30 mouse cellular contexts compared by ENCODE assay signal in the genomic region with DNA sequence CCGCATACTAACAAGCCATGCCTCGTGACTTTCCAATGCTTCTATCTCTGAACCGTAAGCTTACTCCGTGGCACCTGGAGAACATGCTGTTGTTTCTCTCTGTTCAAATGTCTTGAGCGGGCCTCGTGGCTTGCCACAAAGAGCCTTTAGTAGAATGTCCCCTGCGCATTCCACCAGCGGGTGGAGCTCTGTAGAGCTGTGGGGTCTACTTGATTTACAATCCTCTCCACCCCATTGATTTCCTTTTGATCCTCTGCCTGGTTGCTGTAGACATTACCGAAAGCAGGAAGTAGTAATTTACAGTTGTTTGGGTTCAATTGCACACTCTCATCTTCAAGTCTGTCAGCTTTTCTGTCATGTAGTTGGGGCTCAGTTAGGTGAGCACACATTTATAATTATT.
DNase-seq lines count a peak whose midpoint lies in the region; ATAC-seq and TF ChIP-seq lines count a peak whose summit lies in the region.
"Had no signal": no experiment of that assay in that cellular context is flagged by ENCODE, and none has a peak within 500 bp of the region (broad histone marks: within the 10 kb centered on the region; RNA-seq: fewer than 3 reads in every experiment).

No protein-coding gene starts in this region.

- H3K4me1 ChIP-seq in lung, embryonic 14.5 days (ENCODE audit: insufficient read depth): no peaks in the 10 kb centered on the region
- no peaks in the 10 kb centered on the region for H3K4me1 ChIP-seq in lung, postnatal 0 days (ENCODE audit: insufficient read depth, low read depth, low read length)
- no peaks in the 10 kb centered on the region for H3K4me1 ChIP-seq in ES-E14 (ENCODE audit: control insufficient read depth in 2 of 2, insufficient read depth in 2 of 2, low read length in 2 of 2, poor library complexity in 1 of 2)
- H3K4me1 ChIP-seq in forebrain, embryonic 13.5 days: peaks cover 12% of the 10 kb centered on the region
- H3K4me1 ChIP-seq: embryonic facial prominence, embryonic 13.5 days; forebrain, embryonic 10.5 days; limb, embryonic 13.5 days; megakaryocyte, embryonic 14.5 days; midbrain, embryonic 13.5 days; neural tube, embryonic 13.5 days; stomach, embryonic 15.5 days had no signal

- H3K27ac ChIP-seq in lung, embryonic 14.5 days (ENCODE audit: low read depth): no peak overlapping the region
- no peak overlapping the region for H3K27ac ChIP-seq in lung, postnatal 0 days (ENCODE audit: low read length)
- H3K27ac ChIP-seq in ES-E14 (ENCODE audit: insufficient read depth, low read depth, low read length, poor library complexity, severe bottlenecking): no peak overlapping the region
- H3K27ac ChIP-seq in forebrain, embryonic 13.5 days: no peak overlapping the region
- H3K27ac ChIP-seq: embryonic facial prominence, embryonic 13.5 days; forebrain, embryonic 10.5 days; gastrocnemius, adult 2 months; layer of hippocampus, adult 2 months; left cerebral cortex, adult 2 months; limb, embryonic 13.5 days; midbrain, embryonic 13.5 days; neural tube, embryonic 13.5 days; stomach, embryonic 15.5 days had no signal

- H3K4me2 ChIP-seq in lung, embryonic 14.5 days: no peak overlapping the region
- H3K4me2 ChIP-seq in lung, postnatal 0 days (replicated peaks; ENCODE audit: low read depth, low read length): no peak overlapping the region
- no peak overlapping the region for H3K4me2 ChIP-seq in forebrain, embryonic 13.5 days
- H3K4me2 ChIP-seq: embryonic facial prominence, embryonic 13.5 days; limb, embryonic 13.5 days; liver, embryonic 11.5 days; midbrain, embryonic 13.5 days; neural tube, embryonic 13.5 days; stomach, embryonic 15.5 days had no signal

- in situ Hi-C loops in ES-E14 (cut with MboI; ENCODE audit: low sequenced_read_pairs in 2 of 2, unreplicated experiment in 2 of 2): no loop called here

- TF ChIP-seq EP300 in lung, postnatal 0 days (IDR thresholded peaks at IDR 0.05): no peak

- 59% methylated on average over 9 of the region's 9 CpGs for WGBS in lung, embryonic 14.5 days
- 48% methylated on average over 9 of the region's 9 CpGs for WGBS in lung, postnatal 0 days
- 71% methylated on average over 9 of the region's 9 CpGs for WGBS in forebrain, embryonic 13.5 days

- H3K9me3 ChIP-seq in lung, embryonic 14.5 days (ENCODE audit: low read depth, low read length): no peaks in the 10 kb centered on the region
- no peaks in the 10 kb centered on the region for H3K9me3 ChIP-seq in lung, postnatal 0 days (ENCODE audit: low read length)
- no peaks in the 10 kb centered on the region for H3K9me3 ChIP-seq in ES-E14 (ENCODE audit: control insufficient read depth, insufficient read depth, low read depth, low read length)
- H3K9me3 ChIP-seq in forebrain, embryonic 13.5 days (replicated peaks): peaks cover 9% of the 10 kb centered on the region
- H3K9me3 ChIP-seq: embryonic facial prominence, embryonic 13.5 days; limb, embryonic 13.5 days; megakaryocyte, embryonic 14.5 days; stomach, embryonic 15.5 days had no signal

- H3K36me3 ChIP-seq in lung, embryonic 14.5 days (ENCODE audit: insufficient read depth): no peaks in the 10 kb centered on the region
- no peaks in the 10 kb centered on the region for H3K36me3 ChIP-seq in lung, postnatal 0 days (ENCODE audit: insufficient read depth, low read length)
- H3K36me3 ChIP-seq in ES-E14 (ENCODE audit: control insufficient read depth, insufficient read depth, low read length, poor library complexity, severe bottlenecking): no peaks in the 10 kb centered on the region
- no peaks in the 10 kb centered on the region for H3K36me3 ChIP-seq in forebrain, embryonic 13.5 days (ENCODE audit: poor library complexity, severe bottlenecking)
- H3K36me3 ChIP-seq: embryonic facial prominence, embryonic 13.5 days; forebrain, embryonic 10.5 days; limb, embryonic 13.5 days; midbrain, embryonic 13.5 days; neural tube, embryonic 13.5 days; stomach, embryonic 15.5 days had no signal

- peak; percentile 14 for DNase-seq in embryo, embryonic 10.5 days (ENCODE audit: low spot score)
- no peak for DNase-seq in embryo, embryonic 9.5 days (ENCODE audit: extremely low spot score)
- DNase-seq in lung, embryonic 14.5 days: peak; percentile 9
- DNase-seq in lung, postnatal 0 days (ENCODE audit: low spot score): no peak
- peak; percentile 42 for DNase-seq in ES-E14 (ENCODE audit: low read depth, low spot score)
- DNase-seq in left cerebral cortex, postnatal 4 days: no peak
- DNase-seq: adrenal gland, postnatal 14 days; cerebellum, adult 11 months; cerebellum, adult 9-11 months; gastrocnemius, adult 2 months; heart, postnatal 14 days; kidney, adult 2 months; kidney, postnatal 36 days; retina, postnatal 1 day; right cerebral cortex, postnatal 14 days; thymus, postnatal 25 days had no signal

- TF ChIP-seq CTCF in lung, embryonic 14.5 days (IDR thresholded peaks at IDR 0.05; ENCODE audit: low read depth): no peak
- TF ChIP-seq CTCF in lung, postnatal 0 days (IDR thresholded peaks at IDR 0.05): no peak

- intact Hi-C loops in left cerebral cortex, postnatal 4 days (cut with DNase I): no loop called here

- no peak overlapping the region for H3K9ac ChIP-seq in lung, embryonic 14.5 days
- no peak overlapping the region for H3K9ac ChIP-seq in lung, postnatal 0 days (replicated peaks; ENCODE audit: low read depth)
- no peak overlapping the region for H3K9ac ChIP-seq in ES-E14 (ENCODE audit: insufficient read depth, low read depth, low read length, poor library complexity, severe bottlenecking)
- no peak overlapping the region for H3K9ac ChIP-seq in forebrain, embryonic 13.5 days
- H3K9ac ChIP-seq: embryonic facial prominence, embryonic 13.5 days; limb, embryonic 13.5 days; midbrain, embryonic 13.5 days; neural tube, embryonic 13.5 days; stomach, embryonic 15.5 days had no signal

- H3K27me3 ChIP-seq in lung, embryonic 14.5 days (ENCODE audit: insufficient read depth, low read length): no peaks in the 10 kb centered on the region
- no peaks in the 10 kb centered on the region for H3K27me3 ChIP-seq in lung, postnatal 0 days (replicated peaks; ENCODE audit: insufficient read depth, low read length)
- no peaks in the 10 kb centered on the region for H3K27me3 ChIP-seq in forebrain, embryonic 13.5 days
- H3K27me3 ChIP-seq: limb, embryonic 13.5 days; midbrain, embryonic 13.5 days; neural tube, embryonic 13.5 days; stomach, embryonic 15.5 days had no signal

- ATAC-seq in lung, embryonic 14.5 days (ENCODE audit: insufficient read depth): no peak
- ATAC-seq in lung, postnatal 0 days: no peak
- no peak for ATAC-seq in forebrain, embryonic 13.5 days
- ATAC-seq: CD4-positive, CD25-positive, alpha-beta regulatory T cell, adult 4 months; forebrain, embryonic 16.5 days; hindbrain, embryonic 16.5 days; midbrain, embryonic 13.5 days had no signal

- no peak overlapping the region for H3K4me3 ChIP-seq in lung, embryonic 14.5 days (ENCODE audit: low read depth, low read length)
- no peak overlapping the region for H3K4me3 ChIP-seq in lung, postnatal 0 days (ENCODE audit: low read depth, low read length)
- no peak overlapping the region for H3K4me3 ChIP-seq in ES-E14 (ENCODE audit: insufficient read depth in 1 of 2, low read depth in 1 of 2, low read length in 2 of 2, poor library complexity in 1 of 2, severe bottlenecking in 1 of 2)
- H3K4me3 ChIP-seq in forebrain, embryonic 13.5 days: no peak overlapping the region
- H3K4me3 ChIP-seq: embryonic facial prominence, embryonic 13.5 days; forebrain, embryonic 10.5 days; gastrocnemius, adult 2 months; layer of hippocampus, adult 2 months; left cerebral cortex, adult 2 months; limb, embryonic 13.5 days; megakaryocyte, embryonic 14.5 days; midbrain, embryonic 13.5 days; neural tube, embryonic 13.5 days; stomach, embryonic 15.5 days had no signal

TF ChIP-seq in ES-E14, 5 proteins besides CTCF, POLR2A, EP300 and RAD21:
- no peak for TF ChIP-seq CHD2 (IDR thresholded peaks at IDR 0.05; ENCODE audit: low read depth, low read length)

Comparison
In these comparisons a context has a peak if more than half of its experiments do, and no peak if none do; other contexts are left out.
1. DNase-seq: peak in embryo, embryonic 10.5 days (single experiment), lung, embryonic 14.5 days (single experiment) and ES-E14 (single experiment); none in embryo, embryonic 9.5 days (single experiment), lung, postnatal 0 days (single experiment) and left cerebral cortex, postnatal 4 days (single experiment).